Mouse (Mus musculus) liver, embryonic 14.5 days (tissue): Measurements from ENCODE around the gene 4933434E20Rik. TPM values are rescaled to one million over a fixed set of nuclear protein-coding genes. Genes with fewer than 3 reads are reported as not detected.

Experiments
- ATAC-seq: fragments of 200-750 bp; cut with Nextera tagmentation; 2 replicates; pipeline ENCODE4 v1.8.0; 2017; ENCODE audit warnings: moderate number of reproducible peaks, mild to moderate bottlenecking, moderate library complexity; ENCODE audit not compliant: insufficient read depth
- DNase-seq, 3 experiments: peaks; one replicate each; pipeline ENCODE4 v3.0.0-alpha.2; 2012 to 2013; ENCODE audit warnings: low read depth in 3 of 3, low spot score in 3 of 3
- H3K27ac ChIP-seq: fragments of 300-500 bp; sonication (generic); 2 replicates; pipeline ENCODE4 v1.5.1; 2014; ENCODE audit warnings: moderate library complexity, mild to moderate bottlenecking, control low read depth, inconsistent platforms
- H3K27me3 ChIP-seq: fragments of 300-500 bp; sonication (generic); 2 replicates; pipeline ENCODE4 v1.6.1; 2014; ENCODE audit warnings: mild to moderate bottlenecking, low read length, moderate library complexity; ENCODE audit not compliant: control insufficient read depth, insufficient read depth
- H3K36me3 ChIP-seq: fragments of 300-500 bp; sonication (generic); replicated peaks from 2 replicates; pipeline ENCODE4 v1.6.1; 2014; ENCODE audit warnings: low read depth; ENCODE audit not compliant: control insufficient read depth, insufficient read depth
- H3K4me1 ChIP-seq, 2 experiments: fragments of 200-500 bp in 1 of 2; fragments of 300-500 bp in 1 of 2; sonication (generic) in 1 of 2; replicated peaks; 2 replicates each; pipeline ENCODE4 v1.6.1; 2012 to 2014; ENCODE audit warnings: antibody characterized with exemption in 1 of 2, inconsistent platforms in 1 of 2, low read length in 1 of 2; ENCODE audit not compliant: control insufficient read depth in 2 of 2, insufficient read depth in 2 of 2
- H3K4me2 ChIP-seq: fragments of 300-500 bp; sonication (generic); 2 replicates; pipeline ENCODE4 v1.6.1; 2014; ENCODE audit warnings: low read depth, mild to moderate bottlenecking, control low read depth, moderate library complexity
- H3K4me3 ChIP-seq, 2 experiments: fragments of 200-500 bp in 1 of 2; fragments of 300-500 bp in 1 of 2; sonication (generic) in 1 of 2; 2 replicates each; pipeline ENCODE4 v1.5.1; 2012 to 2014; ENCODE audit warnings: low read depth in 2 of 2, low read length in 2 of 2, mild to moderate bottlenecking in 2 of 2, control low read depth in 1 of 2, inconsistent platforms in 1 of 2, moderate library complexity in 1 of 2; ENCODE audit not compliant: insufficient read depth in 1 of 2
- H3K9ac ChIP-seq: fragments of 300-500 bp; sonication (generic); replicated peaks from 2 replicates; pipeline ENCODE4 v1.6.1; 2014; ENCODE audit warnings: mild to moderate bottlenecking, control low read depth, moderate library complexity
- H3K9me3 ChIP-seq: fragments of 300-500 bp; sonication (generic); 2 replicates; pipeline ENCODE4 v1.6.1; 2016; ENCODE audit warnings: low read length, mixed read lengths; ENCODE audit not compliant: control insufficient read depth
- CTCF ChIP-seq: IDR thresholded peaks from 2 replicates; pipeline ENCODE4 v1.5.1; 2016; ENCODE audit warnings: antibody characterized with exemption, low read depth, control low read depth
- EP300 ChIP-seq: IDR thresholded peaks from 2 replicates; pipeline ENCODE4 v1.6.1; 2016; ENCODE audit warnings: antibody characterized with exemption, low read depth
- WGBS: fragments of 180-500 bp; shearing (Covaris S2); extraction: QIAGEN DNeasy Blood & Tissue Kit; methylation state at CpG from one replicate; pipeline ENCODE4 v1.1.7; 2014; ENCODE audit not compliant: insufficient replicate concordance; 5-methylcytosine and 5-hydroxymethylcytosine counted together
- polyA plus RNA-seq, 2 experiments: library from polyadenylated mRNA; depleted of rRNA in 1 of 2; stranded (reverse) in 1 of 2; unstranded in 1 of 2; fragments of >200 nt; fragmentation: Nextera tagmentation in 1 of 2; extraction: Ambion mirVana in 1 of 2; gene quantifications; 2 replicates each; pipeline versions ENCODE4 v1.2.1 to v1.2.3; 2012 to 2014

The 4933434E20Rik gene
- polyA plus RNA-seq, 2 experiments, result 19.1 to 83.8 TPM

- peak overlapping the region; percentile 94 for H3K9ac ChIP-seq
- peak overlapping the region; percentile 96 for H3K27ac ChIP-seq
- peak overlapping the region; percentile 68 for H3K4me2 ChIP-seq
- no peaks in the 10 kb centered on the region for H3K27me3 ChIP-seq
- no peak for ATAC-seq
- H3K4me1 ChIP-seq, result peaks cover 29 to 49% of the 10 kb centered on the region in 2 experiments
- 0% methylated on average over 6 of the region's 6 CpGs for WGBS
- H3K9me3 ChIP-seq, result no peaks in the 10 kb centered on the region
- DNase-seq, result peak in 1 of 3 experiments; percentile 47
- peak overlapping the region; percentile 75 to 88 for H3K4me3 ChIP-seq
- TF ChIP-seq CTCF (no peak), EP300 (no peak)
- H3K36me3 ChIP-seq, result no peaks in the 10 kb centered on the region
These were observed 29.0 kb downstream of the 4933434E20Rik start for GRCm38 (mm10) chr3:90080498-90080863.

DNA sequence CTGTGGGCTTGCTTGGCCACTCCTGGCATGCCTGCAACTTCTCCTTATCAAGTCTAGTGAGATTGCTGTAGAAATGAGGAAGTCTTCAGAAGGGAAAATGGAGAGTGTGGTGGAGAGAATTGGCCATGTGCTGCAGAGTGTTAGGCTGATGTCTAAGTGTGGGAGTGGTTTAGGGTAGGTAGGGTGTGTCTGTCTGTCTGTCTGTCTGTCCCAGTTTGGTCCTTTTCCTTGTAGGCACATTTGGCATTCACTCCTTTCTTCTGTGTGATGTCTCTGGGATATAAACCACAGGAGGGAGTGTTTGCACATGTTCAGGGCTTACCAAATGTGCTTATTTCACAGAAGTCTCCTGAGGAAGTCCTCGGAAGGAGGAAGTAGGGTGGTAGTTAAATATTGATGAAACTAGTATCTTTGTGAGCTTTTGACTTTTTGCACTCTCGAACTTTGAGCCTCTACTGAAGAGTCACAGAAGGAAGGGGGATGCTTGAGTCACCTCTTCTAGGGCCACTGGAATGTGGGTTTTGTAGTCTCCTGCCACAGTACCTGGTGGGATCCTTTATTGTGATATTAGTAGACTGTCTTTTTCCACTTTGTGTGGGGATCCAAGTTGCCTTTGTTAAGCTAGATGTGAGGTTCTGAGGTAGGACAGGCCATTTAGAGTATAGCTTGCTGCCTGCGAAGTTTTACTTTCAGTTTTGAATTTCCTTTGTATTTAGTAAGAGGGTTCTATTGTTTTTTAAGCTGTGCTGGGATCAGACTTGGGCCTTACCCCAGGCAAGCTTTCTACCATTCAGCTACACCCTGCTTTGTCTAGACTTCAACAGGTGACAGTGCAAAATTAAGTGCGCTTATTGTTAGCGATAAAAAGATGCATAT lies 30.2 kb downstream of the 4933434E20Rik start:
- DNase-seq (peak in 1 of 3 experiments; percentile 37), ATAC-seq (no peak)
- Histone ChIP-seq H3K27ac (peak overlapping the region; percentile 46), H3K4me2 (peak overlapping the region; percentile 68), H3K9ac (peak overlapping the region; percentile 42), H3K27me3 (no peaks in the 10 kb centered on the region), H3K36me3 (no peaks in the 10 kb centered on the region), H3K4me3 (peak overlapping the region; percentile 38 to 88), H3K4me1 (peaks cover 29 to 53% of the 10 kb centered on the region in 2 experiments), H3K9me3 (no peaks in the 10 kb centered on the region)
- 28% methylated on average over 5 of the region's 5 CpGs for WGBS
- TF ChIP-seq EP300 (no peak), CTCF (no peak)

DNA sequence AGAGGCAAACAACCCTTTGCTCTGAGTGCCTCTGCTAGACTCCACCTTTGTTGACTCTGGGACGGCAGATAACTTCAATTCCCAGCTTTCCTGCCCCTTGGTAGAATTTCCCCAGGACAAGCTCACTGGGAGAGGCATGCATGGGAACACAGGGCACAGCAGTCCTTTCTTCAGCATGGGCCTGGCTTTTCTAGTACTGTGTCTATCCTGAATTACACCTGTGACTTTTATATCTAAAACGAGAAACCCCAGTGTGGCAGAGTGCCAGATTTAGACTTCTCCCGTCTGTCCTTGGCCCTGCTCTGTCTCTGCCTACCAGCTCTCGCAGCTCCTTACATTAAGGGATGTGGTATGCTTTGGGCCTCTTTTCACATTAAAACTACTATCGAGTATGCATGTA lies 31.6 kb downstream of the 4933434E20Rik start:
- TF ChIP-seq EP300 (no peak), CTCF (no peak)
- Histone ChIP-seq H3K9ac (peak overlapping the region; percentile 23; the same call in 1 of the 2 replicates), H3K4me2 (peak overlapping the region; percentile 68), H3K36me3 (peaks cover 11% of the 10 kb centered on the region), H3K27me3 (no peaks in the 10 kb centered on the region), H3K27ac (peak overlapping the region; percentile 18; the same call in 1 of the 2 replicates), H3K4me1 (peaks cover 29 to 53% of the 10 kb centered on the region in 2 experiments), H3K9me3 (no peaks in the 10 kb centered on the region), H3K4me3 (peak overlapping the region in 1 of 2 experiments; percentile 8; a peak in 2 of 4 replicates)
- no peak for ATAC-seq
- DNase-seq, result no peak
- WGBS, result 35% methylated on average over 5 of the region's 5 CpGs

DNA sequence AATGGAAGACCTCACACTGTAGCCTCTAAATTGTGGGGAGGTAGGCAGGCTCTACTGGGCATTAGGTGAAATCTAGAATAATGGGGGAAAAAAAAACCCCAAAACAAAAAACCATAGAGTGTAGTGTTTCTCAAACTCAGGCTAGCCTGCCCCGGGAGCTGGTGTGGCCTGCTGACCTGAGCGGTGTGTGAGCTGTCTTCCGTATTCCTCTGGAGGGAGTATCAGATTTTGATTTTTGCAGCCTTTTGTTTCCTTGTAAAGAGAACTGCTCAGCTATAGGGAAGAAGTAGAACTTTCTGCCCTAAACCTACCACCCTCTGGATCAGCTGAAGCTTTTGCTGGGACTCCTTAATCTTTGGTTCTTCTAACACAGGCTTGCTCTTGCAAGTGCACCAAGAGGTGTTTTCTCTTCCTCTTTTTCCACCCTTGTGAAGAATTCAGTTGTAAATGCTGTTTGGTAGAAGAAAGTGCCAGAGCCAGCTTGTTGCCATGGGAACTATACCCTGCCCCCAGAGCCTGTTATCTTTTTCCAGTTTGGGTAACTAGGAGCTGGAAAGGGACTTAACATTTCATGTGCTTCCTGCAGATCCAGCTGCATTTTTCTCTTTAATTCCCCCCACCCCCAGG lies 32.4 kb downstream of the 4933434E20Rik start:
- Histone ChIP-seq H3K4me1 (peaks cover 26 to 50% of the 10 kb centered on the region in 2 experiments), H3K27me3 (no peaks in the 10 kb centered on the region), H3K9me3 (no peaks in the 10 kb centered on the region), H3K4me2 (peak overlapping the region; percentile 68), H3K9ac (no peak overlapping the region), H3K4me3 (no peak overlapping the region), H3K36me3 (peaks cover 19% of the 10 kb centered on the region), H3K27ac (peak overlapping the region; percentile 12; the same call in 1 of the 2 replicates)
- ATAC-seq, result no peak
- TF ChIP-seq EP300 (no peak), CTCF (no peak)
- 51% methylated on average over 3 of the region's 3 CpGs for WGBS
- DNase-seq, result no peak

DNA sequence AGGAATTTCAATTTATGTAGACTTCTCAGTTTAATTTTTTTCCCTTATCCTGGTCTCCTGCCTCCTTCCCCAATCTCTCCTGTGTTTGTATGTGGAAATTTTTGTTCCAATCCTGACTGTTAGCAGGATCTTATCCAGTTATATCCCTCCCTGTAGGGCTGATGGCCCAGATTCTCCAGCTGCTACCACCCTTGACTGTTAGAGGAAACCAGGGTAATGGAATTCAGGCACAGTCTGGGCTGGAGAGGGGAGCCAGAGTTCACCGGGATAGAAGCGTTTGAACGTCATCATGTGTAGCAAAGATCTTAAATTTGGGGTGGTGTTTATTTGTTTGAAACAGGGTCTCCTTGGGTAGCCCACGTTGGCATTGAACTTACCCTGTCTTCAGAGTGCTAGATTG lies 33.4 kb downstream of the 4933434E20Rik start:
- Histone ChIP-seq H3K4me1 (peaks cover 23 to 47% of the 10 kb centered on the region in 2 experiments), H3K9ac (no peak overlapping the region), H3K9me3 (no peaks in the 10 kb centered on the region), H3K36me3 (peaks cover 28% of the 10 kb centered on the region), H3K4me3 (no peak overlapping the region), H3K27ac (no peak overlapping the region), H3K27me3 (no peaks in the 10 kb centered on the region), H3K4me2 (peak overlapping the region; percentile 11; the same call in 1 of the 2 replicates)
- TF ChIP-seq CTCF (no peak), EP300 (no peak)
- DNase-seq (no peak), ATAC-seq (no peak)
- WGBS, result 65% methylated on average over 4 of the region's 4 CpGs
